Mouse (Mus musculus): ENCODE data around the gene Gsg1l. TPM values are rescaled to one million over a fixed set of nuclear protein-coding genes. Genes with fewer than 3 reads are reported as not detected.

Gsg1l gene
- 12.0 and 12.2 TPM in 2 replicates for polyA plus RNA-seq (2016; fragmentation: Nextera tagmentation; extraction: Ambion mirVana)

- WGBS: under 1% methylated on average over 49 of the region's 49 CpGs
- Histone ChIP-seq H3K27me3 (replicated peaks) (peaks cover 65% of the 10 kb centered on the region), H3K36me3 (no peaks in the 10 kb centered on the region), H3K27ac (ENCODE audit: poor library complexity, severe bottlenecking) (no peak within 1 kb of the TSS), H3K9ac (peak within 1 kb of the TSS; percentile 82), H3K4me3 (peak within 1 kb of the TSS; percentile 81), H3K9me3 (replicated peaks) (no peaks in the 10 kb centered on the region), H3K4me1 (replicated peaks) (peaks cover 43% of the 10 kb centered on the region), H3K4me2 (peak within 1 kb of the TSS; percentile 99)
- ATAC-seq (ENCODE audit: insufficient number of reproducible peaks, low FRiP score): 0 out of 2 replicates have a peak, but pooled peaks have one; percentile 33
Observed at GRCm38 (mm10) chr7:126082286-126082741, at the start of gene Gsg1l. Gene Gsg1l, minus strand, starts transcription at chr7:126082411.

GRCm38 (mm10) chr7:126127673-126128072, 45.5 kb upstream of the Gsg1l start:
- Histone ChIP-seq H3K27me3 (replicated peaks) (no peaks in the 10 kb centered on the region), H3K9ac (no peak overlapping the region), H3K9me3 (replicated peaks) (no peaks in the 10 kb centered on the region), H3K4me1 (replicated peaks) (peaks cover 41% of the 10 kb centered on the region), H3K4me3 (no peak overlapping the region), H3K27ac (ENCODE audit: poor library complexity, severe bottlenecking) (no peak overlapping the region), H3K4me2 (no peak overlapping the region), H3K36me3 (peaks cover 48% of the 10 kb centered on the region)
- ATAC-seq (ENCODE audit: insufficient number of reproducible peaks, low FRiP score): no peak
- 68% methylated on average over 2 of the region's 2 CpGs for WGBS

- Histone ChIP-seq H3K36me3 (peaks cover 52% of the 10 kb centered on the region), H3K9me3 (replicated peaks) (no peaks in the 10 kb centered on the region), H3K9ac (no peak overlapping the region), H3K27ac (ENCODE audit: poor library complexity, severe bottlenecking) (peak overlapping the region; percentile 60), H3K4me3 (no peak overlapping the region), H3K27me3 (replicated peaks) (no peaks in the 10 kb centered on the region), H3K4me2 (no peak overlapping the region), H3K4me1 (replicated peaks) (peaks cover 46% of the 10 kb centered on the region)
- WGBS: 14% methylated on average over 3 of the region's 3 CpGs
- ATAC-seq (ENCODE audit: insufficient number of reproducible peaks, low FRiP score): peak; percentile 45; the same call in 1 of the 2 replicates
Observed at GRCm38 (mm10) chr7:126126502-126126901, 44.3 kb upstream of the Gsg1l start.

- 66% methylated on average over 4 of the region's 4 CpGs for WGBS
Observed at GRCm38 (mm10) chr7:126121533-126121932, 39.3 kb upstream of the Gsg1l start.

GRCm38 (mm10) chr7:126119819-126120218, 37.6 kb upstream of the Gsg1l start:
- no peak for ATAC-seq (ENCODE audit: insufficient number of reproducible peaks, low FRiP score)
- Histone ChIP-seq H3K9ac (no peak overlapping the region), H3K9me3 (replicated peaks) (no peaks in the 10 kb centered on the region), H3K4me1 (replicated peaks) (peaks cover 13% of the 10 kb centered on the region), H3K4me3 (no peak overlapping the region), H3K27me3 (replicated peaks) (no peaks in the 10 kb centered on the region), H3K36me3 (peaks cover 66% of the 10 kb centered on the region), H3K4me2 (no peak overlapping the region), H3K27ac (ENCODE audit: poor library complexity, severe bottlenecking) (no peak overlapping the region)
- WGBS: 73% methylated on average over 6 of the region's 6 CpGs

More at GRCm38 (mm10) chr7:126121533-126121932, 39.3 kb upstream of the Gsg1l start:
- H3K27me3 ChIP-seq (replicated peaks): no peaks in the 10 kb centered on the region
- H3K27ac ChIP-seq (ENCODE audit: poor library complexity, severe bottlenecking): peak overlapping the region; percentile 61
- 0 out of 2 replicates have a peak, but pooled peaks have one; percentile 45 for ATAC-seq (ENCODE audit: insufficient number of reproducible peaks, low FRiP score)
- H3K4me2 ChIP-seq: no peak overlapping the region
- H3K36me3 ChIP-seq: peaks cover 55% of the 10 kb centered on the region
- H3K9me3 ChIP-seq (replicated peaks): no peaks in the 10 kb centered on the region
- peaks cover 27% of the 10 kb centered on the region for H3K4me1 ChIP-seq (replicated peaks)
- H3K9ac ChIP-seq: no peak overlapping the region
- H3K4me3 ChIP-seq: no peak overlapping the region

- WGBS: 89% methylated on average over 4 of the region's 4 CpGs
- Histone ChIP-seq H3K9me3 (replicated peaks) (no peaks in the 10 kb centered on the region), H3K27me3 (replicated peaks) (no peaks in the 10 kb centered on the region), H3K36me3 (peaks cover 60% of the 10 kb centered on the region), H3K4me2 (no peak overlapping the region), H3K27ac (ENCODE audit: poor library complexity, severe bottlenecking) (no peak overlapping the region), H3K4me1 (replicated peaks) (no peaks in the 10 kb centered on the region), H3K9ac (no peak overlapping the region), H3K4me3 (no peak overlapping the region)
- ATAC-seq (ENCODE audit: insufficient number of reproducible peaks, low FRiP score): no peak
Observed at GRCm38 (mm10) chr7:126113263-126113662, 31.1 kb upstream of the Gsg1l start.

GRCm38 (mm10) chr7:126111230-126111629, 29.0 kb upstream of the Gsg1l start:
- no peaks in the 10 kb centered on the region for H3K27me3 ChIP-seq (replicated peaks)
- peaks cover 78% of the 10 kb centered on the region for H3K36me3 ChIP-seq
- no peaks in the 10 kb centered on the region for H3K9me3 ChIP-seq (replicated peaks)
- no peak overlapping the region for H3K4me3 ChIP-seq
- H3K4me1 ChIP-seq (replicated peaks): no peaks in the 10 kb centered on the region
- 45% methylated on average over 2 of the region's 2 CpGs for WGBS
- ATAC-seq (ENCODE audit: insufficient number of reproducible peaks, low FRiP score): peak; percentile 88
- no peak overlapping the region for H3K9ac ChIP-seq
- H3K27ac ChIP-seq (ENCODE audit: poor library complexity, severe bottlenecking): no peak overlapping the region
- H3K4me2 ChIP-seq: no peak overlapping the region

- Histone ChIP-seq H3K27me3 (replicated peaks) (no peaks in the 10 kb centered on the region), H3K27ac (ENCODE audit: poor library complexity, severe bottlenecking) (no peak overlapping the region), H3K4me2 (no peak overlapping the region), H3K36me3 (peaks cover 76% of the 10 kb centered on the region), H3K9me3 (replicated peaks) (no peaks in the 10 kb centered on the region), H3K4me1 (replicated peaks) (no peaks in the 10 kb centered on the region), H3K9ac (no peak overlapping the region), H3K4me3 (no peak overlapping the region)
- ATAC-seq (ENCODE audit: insufficient number of reproducible peaks, low FRiP score): no peak
- WGBS: 74% methylated on average over 3 of the region's 3 CpGs
Observed at GRCm38 (mm10) chr7:126109898-126110297, 27.7 kb upstream of the Gsg1l start.

- H3K4me3 ChIP-seq: no peak overlapping the region
- no peak overlapping the region for H3K9ac ChIP-seq
- WGBS: 92% methylated on average over 11 of the region's 11 CpGs
- no peak for ATAC-seq (ENCODE audit: insufficient number of reproducible peaks, low FRiP score)
- no peaks in the 10 kb centered on the region for H3K27me3 ChIP-seq (replicated peaks)
- H3K4me2 ChIP-seq: no peak overlapping the region
- H3K9me3 ChIP-seq (replicated peaks): no peaks in the 10 kb centered on the region
- peaks cover 68% of the 10 kb centered on the region for H3K36me3 ChIP-seq
- H3K27ac ChIP-seq (ENCODE audit: poor library complexity, severe bottlenecking): no peak overlapping the region
- 0 out of 2 replicates have a peak, but pooled peaks cover 4% of the 10 kb centered on the region for H3K4me1 ChIP-seq (replicated peaks)
Observed at GRCm38 (mm10) chr7:126100440-126100839, 18.2 kb upstream of the Gsg1l start.

- ATAC-seq (ENCODE audit: insufficient number of reproducible peaks, low FRiP score): no peak
- H3K9ac ChIP-seq: no peak overlapping the region
- no peaks in the 10 kb centered on the region for H3K9me3 ChIP-seq (replicated peaks)
- no peaks in the 10 kb centered on the region for H3K27me3 ChIP-seq (replicated peaks)
- 0 out of 2 replicates have a peak, but pooled peaks cover 4% of the 10 kb centered on the region for H3K4me1 ChIP-seq (replicated peaks)
- 89% methylated on average over 2 of the region's 2 CpGs for WGBS
- peaks cover 64% of the 10 kb centered on the region for H3K36me3 ChIP-seq
- no peak overlapping the region for H3K4me2 ChIP-seq
- H3K27ac ChIP-seq (ENCODE audit: poor library complexity, severe bottlenecking): no peak overlapping the region
- H3K4me3 ChIP-seq: no peak overlapping the region
Observed at GRCm38 (mm10) chr7:126099835-126100234, 17.6 kb upstream of the Gsg1l start.

- Histone ChIP-seq H3K4me3 (no peak overlapping the region), H3K27ac (ENCODE audit: poor library complexity, severe bottlenecking) (no peak overlapping the region), H3K27me3 (replicated peaks) (no peaks in the 10 kb centered on the region), H3K9me3 (replicated peaks) (no peaks in the 10 kb centered on the region), H3K4me2 (no peak overlapping the region), H3K9ac (no peak overlapping the region), H3K36me3 (peaks cover 58% of the 10 kb centered on the region), H3K4me1 (replicated peaks) (0 out of 2 replicates have a peak, but pooled peaks cover 4% of the 10 kb centered on the region)
- ATAC-seq (ENCODE audit: insufficient number of reproducible peaks, low FRiP score): no peak
- 91% methylated on average over 7 of the region's 7 CpGs for WGBS
Observed at GRCm38 (mm10) chr7:126099163-126099775, 17.1 kb upstream of the Gsg1l start.

Data from heart, embryonic 12.5 days (tissue).